Mouse (Mus musculus) bone marrow, adult 2 months (tissue): ENCODE measurements around the gene Prnp. TPM values are rescaled to one million over a fixed set of nuclear protein-coding genes. Genes with fewer than 3 reads are reported as not detected.

Experiments
- H3K27ac ChIP-seq: fragments of 200-500 bp; 2 replicates; pipeline ENCODE4 v1.5.1; 2012; ENCODE audit warnings: low read depth, mild to moderate bottlenecking, control low read depth, inconsistent platforms, low read length; ENCODE audit not compliant: control insufficient read depth, poor library complexity, insufficient read depth
- H3K4me1 ChIP-seq: fragments of 200-500 bp; 2 replicates; pipeline ENCODE4 v1.6.1; 2011; ENCODE audit warnings: low read length; ENCODE audit not compliant: control insufficient read depth, insufficient read depth
- H3K4me3 ChIP-seq: fragments of 200-500 bp; replicated peaks from 2 replicates; pipeline ENCODE3; 2011; ENCODE audit warnings: mild to moderate bottlenecking, low read depth, low read length, control low read depth; ENCODE audit not compliant: control insufficient read depth
- CTCF ChIP-seq: fragments of 200-500 bp; IDR thresholded peaks from 2 replicates; pipeline ENCODE4 v1.5.1; 2011; ENCODE audit warnings: low read length, control low read depth; ENCODE audit not compliant: control insufficient read depth, insufficient read depth
- POLR2A ChIP-seq: fragments of 200-500 bp; IDR thresholded peaks from 2 replicates; pipeline ENCODE4 v1.6.1; 2011; ENCODE audit warnings: low read depth, mild to moderate bottlenecking, control low read depth, low read length, borderline replicate concordance; ENCODE audit not compliant: control insufficient read depth
- WGBS: fragments of 180-500 bp; shearing (Covaris S2); methylation state at CpG from one replicate; pipeline ENCODE4 v1.1.7; 2018; 5-methylcytosine and 5-hydroxymethylcytosine counted together
- polyA plus RNA-seq: library from polyadenylated mRNA; stranded (reverse); fragments of >200 nt; gene quantifications from 2 replicates; pipeline ENCODE4 v1.2.4, GENCODE M21; 2011; ENCODE audit warnings: low replicate concordance; ENCODE audit not compliant: missing spikeins, insufficient read depth, insufficient read length

The Prnp gene
- polyA plus RNA-seq, 1 experiment: 26.4 TPM

GRCm38 (mm10) chr2:131908351-131908861, 1.3 kb upstream of the Prnp start:
- H3K27ac ChIP-seq: no peak overlapping the region
- 92% methylated on average over 7 of the region's 7 CpGs for WGBS
- no peak overlapping the region for H3K4me3 ChIP-seq
- H3K4me1 ChIP-seq: peaks cover 4% of the 10 kb centered on the region; the same call in 1 of the 2 replicates
- TF ChIP-seq POLR2A (no peak), CTCF (no peak)

- Histone ChIP-seq H3K27ac (no peak overlapping the region), H3K4me3 (no peak overlapping the region), H3K4me1 (peaks cover 4% of the 10 kb centered on the region; the same call in 1 of the 2 replicates)
- 100% methylated on average over 1 of the region's 1 CpGs for WGBS
- TF ChIP-seq CTCF (no peak), POLR2A (no peak)
These were observed 822 bp upstream of the Prnp start for GRCm38 (mm10) chr2:131908906-131909305.

- TF ChIP-seq CTCF (no peak), POLR2A (no peak)
- Histone ChIP-seq H3K27ac (no peak overlapping the region), H3K4me1 (no peaks in the 10 kb centered on the region; the same call in 1 of the 2 replicates), H3K4me3 (peak overlapping the region; percentile 68)
- 81% methylated on average over 2 of the region's 2 CpGs for WGBS
These were observed 1.1 kb downstream of the Prnp start for GRCm38 (mm10) chr2:131910847-131911246.

GRCm38 (mm10) chr2:131911341-131911740, 1.6 kb downstream of the Prnp start:
- Histone ChIP-seq H3K27ac (no peak overlapping the region), H3K4me1 (no peaks in the 10 kb centered on the region; the same call in 1 of the 2 replicates), H3K4me3 (peak overlapping the region; percentile 21)
- WGBS: 85% methylated on average over 4 of the region's 4 CpGs
- TF ChIP-seq POLR2A (no peak), CTCF (no peak)

GRCm38 (mm10) chr2:131912526-131913258, 3.0 kb downstream of the Prnp start:
- no peaks in the 10 kb centered on the region for H3K4me1 ChIP-seq

GRCm38 (mm10) chr2:131932275-131932902, 22.7 kb downstream of the Prnp start:
- H3K27ac ChIP-seq: no peak overlapping the region
- no peaks in the 10 kb centered on the region for H3K4me1 ChIP-seq
- 69% methylated on average over 7 of the region's 7 CpGs for WGBS
- no peak overlapping the region for H3K4me3 ChIP-seq
- no peak for TF ChIP-seq CTCF
- TF ChIP-seq POLR2A: no peak

More at GRCm38 (mm10) chr2:131912526-131913258, 3.0 kb downstream of the Prnp start:
- WGBS: 91% methylated on average over 8 of the region's 8 CpGs
- no peak overlapping the region for H3K4me3 ChIP-seq
- no peak overlapping the region for H3K27ac ChIP-seq
- TF ChIP-seq POLR2A: no peak
- no peak for TF ChIP-seq CTCF

GRCm38 (mm10) chr2:131933013-131933412, 23.3 kb downstream of the Prnp start:
- no peak overlapping the region for H3K4me3 ChIP-seq
- H3K4me1 ChIP-seq: no peaks in the 10 kb centered on the region
- no peak overlapping the region for H3K27ac ChIP-seq
- WGBS: 76% methylated on average over 6 of the region's 6 CpGs
- TF ChIP-seq POLR2A (no peak), CTCF (no peak)

- 55% methylated on average over 3 of the region's 3 CpGs for WGBS
- TF ChIP-seq POLR2A (no peak), CTCF (no peak)
- no peak overlapping the region for H3K27ac ChIP-seq
- H3K4me3 ChIP-seq: no peak overlapping the region
- H3K4me1 ChIP-seq: no peaks in the 10 kb centered on the region
These were observed 23.9 kb downstream of the Prnp start for GRCm38 (mm10) chr2:131933598-131933997.
